Mouse (Mus musculus) urinary bladder, postnatal 4 days (tissue): ENCODE results near the gene Agpat2.

Source experiments
- DNase-seq, 2 experiments: peaks; one replicate each; pipeline ENCODE4 v3.0.0; 2021 to 2022; ENCODE audit warnings: low spot score in 2 of 2

The Agpat2 gene

DNA sequence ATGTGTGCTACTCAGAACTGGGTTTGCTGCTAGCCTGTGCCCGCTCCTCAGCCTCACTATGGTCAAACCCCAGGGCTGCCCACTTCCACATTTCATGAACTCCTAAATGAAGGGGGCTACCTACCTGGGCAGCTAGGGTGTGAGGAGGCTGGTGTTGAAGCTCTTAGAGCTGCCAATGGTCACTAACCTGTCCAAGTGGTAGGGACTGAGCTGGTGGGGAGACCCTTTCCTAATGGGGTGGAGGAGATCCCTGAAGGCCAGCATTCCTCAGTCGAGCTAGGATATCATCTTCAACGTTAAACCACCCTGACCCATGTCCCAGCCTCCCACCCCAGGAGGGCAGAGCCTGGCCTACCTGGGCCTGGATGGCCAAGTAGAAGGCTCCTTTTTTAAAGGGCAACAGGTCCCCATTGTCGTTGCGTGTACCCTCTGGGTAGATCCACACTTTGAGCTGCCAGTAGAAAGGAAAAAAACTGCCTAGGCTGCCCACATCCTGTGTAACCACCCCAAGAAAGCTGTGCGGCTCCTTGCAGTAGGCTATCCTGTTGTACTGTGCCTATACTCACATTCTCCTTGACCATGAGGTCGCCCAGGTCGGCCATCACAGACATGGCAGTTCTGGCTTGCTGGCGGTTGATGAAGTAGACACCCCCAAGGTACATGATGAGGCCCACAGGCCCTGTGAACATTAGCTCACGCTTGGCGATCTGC is 8.3 kb downstream of the Agpat2 start:
- no peak for DNase-seq

DNA sequence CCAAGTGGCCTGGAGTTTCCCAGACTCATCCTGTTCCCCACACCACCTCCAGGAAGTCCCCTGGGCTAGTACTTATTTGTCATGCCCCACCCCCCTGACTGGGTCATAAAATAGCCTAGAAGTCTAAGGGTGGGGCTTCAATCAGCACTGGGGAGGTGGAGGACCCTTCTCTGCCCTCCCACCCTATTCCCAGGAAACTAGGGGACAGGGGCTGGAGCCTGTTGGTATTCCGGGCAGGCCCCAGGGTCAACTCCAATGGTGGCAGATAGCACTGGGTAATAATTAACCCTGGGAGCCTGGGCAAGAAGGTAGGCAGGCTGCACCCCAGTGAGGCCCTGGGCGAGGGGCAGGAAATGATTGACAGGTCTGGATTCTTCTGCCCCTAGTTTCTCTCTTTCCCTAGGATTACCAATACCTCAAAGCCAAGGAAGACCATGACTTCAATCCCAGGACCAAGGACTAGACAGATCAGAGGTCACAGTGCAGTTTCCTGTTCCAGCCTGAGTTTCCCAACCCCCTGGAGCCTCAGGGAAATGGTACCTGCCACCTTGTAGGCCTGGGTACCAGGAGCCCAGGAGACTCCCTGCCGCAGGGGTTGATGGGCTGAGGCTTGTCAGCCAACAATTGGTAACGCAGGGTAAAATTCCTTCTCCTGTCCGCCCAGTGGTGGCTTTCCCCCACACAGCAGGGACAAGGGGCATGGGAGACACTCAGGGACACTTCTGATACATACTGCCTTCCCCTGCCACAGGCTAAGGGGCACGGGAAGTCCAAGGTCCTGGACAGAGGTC is 9.1 kb downstream of the Agpat2 start:
- DNase-seq, result no peak

DNA sequence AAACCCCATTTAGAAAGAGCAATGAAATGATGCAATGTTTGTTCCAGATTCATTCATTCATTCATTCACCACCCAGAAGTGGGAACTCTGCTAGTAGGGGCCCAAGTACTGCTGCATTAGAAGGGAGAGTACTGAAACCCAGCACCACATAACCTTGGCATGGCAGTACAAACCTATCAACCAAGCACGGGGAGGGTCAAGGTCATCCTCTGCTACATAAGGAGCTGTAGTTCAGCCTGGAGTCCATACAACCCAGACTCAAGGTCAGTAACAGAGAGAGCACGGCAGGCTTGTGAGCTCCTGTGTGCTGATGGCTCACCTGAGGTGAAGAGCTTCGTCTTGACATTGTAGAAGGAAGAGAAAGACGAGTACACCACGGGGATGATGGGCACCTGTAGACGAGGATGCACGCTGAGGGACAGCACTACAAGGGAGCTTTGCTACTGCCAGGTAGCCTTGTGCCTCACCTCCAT is 9.7 kb downstream of the Agpat2 start:
- no peak for DNase-seq

DNA sequence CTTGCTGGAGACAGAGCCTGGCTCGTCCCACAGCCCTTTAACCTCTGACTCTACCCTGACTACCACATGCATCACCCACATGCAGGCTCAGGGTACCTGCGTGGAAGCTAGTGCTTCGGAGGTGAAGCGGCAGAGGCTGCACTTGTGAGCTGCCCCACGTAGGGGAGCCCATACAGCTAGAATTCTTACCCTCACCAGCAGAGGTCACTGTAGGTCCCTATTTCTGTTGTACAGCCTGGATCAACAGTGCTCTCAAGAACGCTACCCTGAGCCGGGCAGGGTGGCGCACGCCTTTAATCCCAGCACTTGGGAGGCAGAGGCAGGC is 10.2 kb downstream of the Agpat2 start:
- no peak for DNase-seq

DNA sequence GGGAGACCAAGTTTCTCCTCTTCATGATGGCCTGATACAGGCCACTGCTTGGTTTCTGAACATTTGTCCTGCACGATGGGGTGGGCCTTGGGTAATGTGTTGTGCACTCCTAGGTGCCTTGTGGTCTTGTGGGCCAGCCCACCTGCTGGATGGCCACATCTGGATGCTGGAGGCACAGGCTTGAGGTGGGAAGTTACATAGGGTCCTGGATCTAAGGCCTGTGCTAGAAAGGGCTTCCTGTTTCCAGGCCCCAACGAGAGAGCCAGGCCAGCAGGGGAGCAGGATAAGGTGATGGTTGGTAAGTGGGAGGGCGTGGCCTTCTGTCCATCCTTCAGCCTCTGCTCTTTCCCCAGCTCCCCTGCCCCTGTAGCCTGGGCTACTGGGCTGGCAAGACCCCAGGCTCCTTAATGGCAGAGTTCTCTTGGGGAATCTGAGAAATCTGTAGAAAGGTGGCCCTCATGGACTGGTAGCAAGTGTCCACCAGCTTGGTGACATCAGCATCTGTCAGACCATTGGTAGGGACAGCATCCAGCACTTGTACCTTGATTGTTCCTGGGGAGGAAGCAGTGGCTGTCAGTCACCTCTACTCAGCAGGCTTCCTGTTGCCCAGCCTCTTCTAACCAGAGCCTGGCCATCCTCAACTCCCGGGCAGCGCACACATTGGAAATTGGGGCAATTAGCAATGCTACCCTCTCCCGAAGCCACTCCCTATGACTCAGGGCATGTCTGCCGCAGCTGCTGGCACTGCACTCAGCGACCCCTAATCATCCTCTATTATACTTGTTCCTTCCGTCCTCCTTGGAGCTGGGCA is 10.8 kb downstream of the Agpat2 start:
- no peak for DNase-seq

DNA sequence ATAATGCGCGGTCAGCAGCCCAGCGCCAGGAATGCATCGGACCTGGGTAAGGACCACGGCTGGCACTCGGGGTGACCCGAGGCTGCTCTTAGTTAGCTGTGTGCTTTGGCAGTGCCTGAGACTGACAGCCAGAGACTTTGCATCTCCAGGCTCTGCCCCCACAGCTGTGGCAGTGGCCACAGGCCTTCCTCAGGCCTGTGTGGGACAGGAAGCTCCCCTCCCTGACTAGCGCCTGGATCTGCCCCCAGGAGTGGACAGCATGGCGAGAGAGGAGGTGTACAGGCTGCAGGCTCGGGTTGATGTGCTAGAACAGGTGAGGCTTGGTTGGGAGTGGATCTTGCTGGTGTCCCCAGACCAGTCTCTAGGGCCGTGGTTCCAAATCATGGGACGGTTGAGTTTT is 12.8 kb downstream of the Agpat2 start:
- no peak for DNase-seq

DNA sequence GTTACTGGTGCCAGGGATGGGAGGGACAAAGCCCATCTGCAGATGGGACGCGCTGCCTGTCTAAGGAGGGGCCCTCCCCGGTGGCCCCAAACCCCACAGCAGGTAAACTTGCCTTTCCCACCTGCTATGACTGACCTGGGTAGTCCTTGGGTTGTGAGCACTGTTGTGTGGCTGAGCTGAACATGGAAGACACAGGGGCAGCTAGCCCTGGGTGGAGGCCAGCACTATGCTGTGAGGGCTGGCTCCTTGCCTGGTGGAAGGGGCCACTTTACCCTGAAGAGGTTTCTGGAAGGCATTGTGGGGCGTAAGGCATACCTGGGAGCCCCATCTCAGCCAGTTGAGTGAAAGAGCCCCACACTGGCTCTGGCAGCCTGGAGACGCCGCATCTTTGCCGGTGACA is 13.3 kb downstream of the Agpat2 start:
- no peak for DNase-seq

DNA sequence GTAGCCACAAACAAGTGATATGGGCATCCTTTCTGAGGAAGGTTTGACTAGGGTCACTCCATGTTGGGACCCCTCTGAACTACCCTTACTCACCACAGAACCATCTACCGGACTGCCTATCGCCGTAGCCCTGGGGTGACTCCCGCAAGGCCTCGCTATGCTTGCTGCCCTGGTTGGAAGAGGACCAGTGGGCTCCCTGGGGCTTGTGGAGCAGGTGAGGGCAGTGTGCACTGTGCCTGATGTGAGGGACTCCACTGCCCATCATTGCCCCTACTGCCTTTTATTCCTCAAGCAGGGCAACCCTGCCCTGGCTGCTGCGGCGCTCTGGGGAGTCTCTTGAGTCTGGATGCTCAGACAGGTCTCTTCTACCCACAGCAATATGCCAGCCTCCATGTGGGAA is 13.9 kb downstream of the Agpat2 start:
- no peak for DNase-seq

DNA sequence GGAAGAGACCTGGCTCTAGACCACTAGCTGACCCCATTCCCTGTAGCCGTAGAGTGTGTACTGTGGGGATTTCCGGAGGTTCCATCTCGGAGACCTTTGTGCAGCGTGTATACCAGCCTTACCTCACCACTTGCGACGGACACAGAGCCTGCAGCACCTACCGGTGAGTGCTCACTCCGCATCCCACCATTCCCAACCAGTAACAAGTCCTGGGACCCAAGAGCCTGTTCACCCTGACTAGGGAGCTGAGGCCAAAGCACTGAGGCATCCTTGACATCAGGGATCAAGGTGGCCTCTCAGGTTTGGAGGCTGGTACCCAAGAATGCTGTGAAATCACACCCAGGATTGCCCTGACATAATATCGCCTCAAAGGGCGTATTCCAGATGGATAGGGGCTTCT is 14.9 kb downstream of the Agpat2 start:
- no peak for DNase-seq

DNA sequence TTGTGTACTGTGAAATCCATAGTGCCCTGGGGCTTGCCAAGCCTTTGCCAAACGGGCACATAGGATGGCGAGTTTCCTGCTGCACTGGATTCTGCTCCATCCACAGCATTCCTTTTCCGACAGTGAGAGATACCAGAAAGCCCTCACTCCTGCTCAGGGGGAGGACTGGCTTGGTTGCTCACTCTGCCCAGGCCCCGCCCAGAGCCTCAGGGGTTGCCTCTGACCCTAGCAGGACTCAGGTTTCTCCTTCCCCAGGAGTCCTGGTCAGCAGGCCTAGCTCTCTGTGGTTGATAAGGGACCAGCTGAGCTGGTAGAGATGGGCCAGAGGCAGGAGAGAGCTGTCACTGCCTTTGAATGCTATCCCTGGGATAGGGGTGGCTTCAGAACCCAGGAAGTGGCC is 15.6 kb downstream of the Agpat2 start:
- no peak for DNase-seq

DNA sequence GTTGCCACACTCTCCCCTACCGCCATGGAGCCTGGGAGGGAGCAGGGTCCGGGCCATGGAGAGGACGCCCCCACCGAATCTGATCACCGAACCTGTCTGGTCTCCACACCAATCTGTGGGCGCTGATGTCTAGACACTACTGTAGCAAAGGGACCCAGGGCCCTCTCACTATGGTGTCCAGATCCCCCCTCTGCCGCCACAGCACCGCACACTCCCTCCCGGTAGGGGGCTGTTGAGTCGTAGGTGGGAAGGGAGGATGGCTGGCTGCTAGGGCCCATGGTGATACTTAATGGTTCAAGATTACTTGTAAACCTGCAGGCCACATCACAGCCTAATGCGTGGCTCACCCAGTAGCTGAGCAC is 17.2 kb downstream of the Agpat2 start:
- no peak for DNase-seq

DNA sequence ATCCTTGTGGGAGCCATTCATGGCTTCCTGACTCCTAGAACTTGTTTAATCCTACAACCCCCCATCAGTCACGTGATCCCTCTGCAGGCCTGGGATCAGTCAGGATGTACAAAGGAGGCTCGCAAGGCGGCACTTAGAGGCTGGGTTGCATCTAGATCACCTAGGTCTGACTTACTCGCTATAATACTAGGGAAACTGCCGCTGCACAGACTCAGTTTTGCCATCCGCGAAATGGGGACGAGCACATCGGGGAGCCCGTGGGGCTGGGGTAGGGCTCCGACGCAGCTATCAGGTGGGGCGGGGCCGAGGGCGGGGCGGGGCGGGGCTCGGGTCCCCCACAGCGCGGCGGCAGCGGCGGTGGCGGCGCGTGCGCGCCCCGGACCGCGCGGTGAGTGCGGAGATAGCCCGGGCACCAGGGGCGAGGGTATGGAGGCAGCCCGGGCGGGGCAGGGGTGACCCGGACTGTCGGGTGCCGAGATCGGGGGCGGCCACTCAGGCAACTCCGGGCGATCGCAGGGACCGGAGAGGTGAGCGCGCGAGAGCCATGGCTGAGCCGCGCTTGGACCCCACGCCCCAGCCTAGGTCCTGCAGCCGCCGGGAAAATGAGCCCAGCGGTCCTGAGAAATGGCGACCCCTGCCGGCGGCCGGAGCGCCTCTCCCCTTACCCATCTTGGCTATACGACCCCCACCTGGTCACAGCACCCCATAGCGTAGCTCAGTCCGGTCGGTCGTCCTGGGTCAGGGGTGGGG is 17.7 kb downstream of the Agpat2 start, which contains the start of gene Gm20532:
Gene Gm20532, plus strand, starts transcription at position 346 of the 750 bp plus-strand sequence.
- DNase-seq, result peak; percentile 58 to 79

DNA sequence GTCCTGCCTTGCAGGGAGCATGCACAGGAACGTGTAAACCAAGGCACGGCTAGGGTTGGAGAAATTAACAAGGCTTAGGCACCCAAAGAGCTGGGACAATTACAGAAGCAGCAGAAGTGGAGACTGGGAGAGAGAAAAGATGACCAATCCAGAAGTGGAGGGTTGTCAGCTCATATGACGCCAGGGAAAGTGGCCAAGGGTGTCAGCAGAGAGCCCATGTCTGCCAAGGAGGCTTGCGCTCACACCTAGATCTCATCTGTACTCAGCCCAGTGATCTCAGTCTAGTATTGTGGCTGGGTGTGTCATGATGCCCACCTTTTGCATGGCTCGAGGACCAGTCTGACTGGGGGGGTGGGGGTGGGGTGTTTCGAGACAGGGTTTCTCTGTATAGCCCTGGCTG is 18.5 kb downstream of the Agpat2 start:
- DNase-seq, result no peak

DNA sequence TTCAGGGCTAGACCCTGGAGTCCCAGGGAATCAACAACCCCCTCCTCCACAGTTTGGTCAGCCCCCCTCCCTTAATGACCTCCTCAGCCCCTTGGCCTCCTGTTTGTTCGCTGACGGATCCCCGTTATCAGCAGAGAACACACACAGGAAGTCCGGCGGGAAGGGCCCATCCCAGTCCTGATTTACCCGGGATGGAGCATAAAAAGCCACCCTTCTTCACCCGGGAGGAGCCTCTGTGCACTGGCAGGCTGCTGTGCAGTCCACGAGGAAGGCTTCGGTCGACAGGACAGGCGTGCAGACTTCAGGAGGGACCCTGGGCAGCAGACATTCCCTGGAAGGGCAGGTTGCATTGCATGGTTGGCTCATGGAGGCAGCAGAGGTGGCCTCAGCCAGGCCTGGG is 20.6 kb downstream of the Agpat2 start:
- no peak for DNase-seq

DNA sequence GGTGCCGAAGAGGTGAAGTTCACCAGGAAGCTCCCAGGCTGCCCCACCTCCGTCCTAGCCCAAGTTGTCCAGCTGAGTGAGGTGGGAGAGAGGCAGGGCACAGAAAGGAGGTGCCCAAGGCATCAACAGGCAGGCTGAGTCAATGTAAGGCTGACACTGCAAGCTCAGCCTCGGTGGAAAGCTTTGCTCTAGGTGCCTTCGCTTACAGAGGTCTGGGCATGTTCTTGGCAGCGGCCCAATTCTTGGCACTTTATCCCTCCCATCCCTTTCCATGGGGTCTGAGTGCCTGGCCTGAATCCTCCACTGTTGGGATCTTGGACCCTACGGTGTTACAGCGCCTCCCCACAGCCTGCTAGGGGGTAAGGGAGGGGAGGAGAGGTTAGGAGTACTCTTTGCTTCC is 21.5 kb downstream of the Agpat2 start:
- no peak for DNase-seq

DNA sequence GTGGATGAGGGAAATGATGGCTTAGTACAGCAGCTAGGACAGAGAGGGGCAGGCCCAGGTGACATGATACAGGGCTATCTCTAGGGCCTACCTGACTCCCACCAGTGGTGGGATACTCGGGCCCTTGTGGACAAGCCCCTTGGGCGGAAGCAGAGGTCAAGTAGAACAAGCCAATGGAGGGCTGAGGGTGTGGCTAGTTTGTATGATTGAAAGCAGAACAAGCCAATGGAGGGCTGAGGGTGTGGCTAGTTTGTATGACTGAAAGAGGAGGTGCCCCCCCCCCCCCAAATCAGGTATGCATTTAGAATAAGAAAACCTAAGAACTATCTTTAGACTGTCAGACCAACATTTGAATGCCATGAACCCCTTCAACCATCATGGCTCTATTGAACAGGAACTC is 22.0 kb downstream of the Agpat2 start:
- DNase-seq, result no peak

DNA sequence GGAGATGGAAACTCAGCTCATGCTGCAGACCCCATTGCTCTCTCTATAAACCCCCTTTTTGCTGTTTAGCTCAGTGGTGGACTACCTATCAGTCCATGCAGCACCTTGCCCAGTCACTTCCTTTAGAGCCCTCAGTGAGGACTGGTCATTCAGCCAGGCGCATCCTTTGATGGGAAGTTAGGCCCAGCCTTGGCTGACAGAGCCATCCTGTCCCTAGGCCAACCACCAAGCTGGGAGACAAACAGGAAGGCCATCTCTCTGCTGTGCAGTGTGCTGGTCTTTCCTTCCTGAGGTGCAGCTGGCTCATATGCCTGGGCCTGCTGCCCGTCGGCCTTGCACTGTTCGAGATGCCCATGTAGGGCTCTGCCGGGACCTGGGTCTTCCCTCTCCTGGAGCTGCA is 23.5 kb downstream of the Agpat2 start:
- DNase-seq, result no peak

DNA sequence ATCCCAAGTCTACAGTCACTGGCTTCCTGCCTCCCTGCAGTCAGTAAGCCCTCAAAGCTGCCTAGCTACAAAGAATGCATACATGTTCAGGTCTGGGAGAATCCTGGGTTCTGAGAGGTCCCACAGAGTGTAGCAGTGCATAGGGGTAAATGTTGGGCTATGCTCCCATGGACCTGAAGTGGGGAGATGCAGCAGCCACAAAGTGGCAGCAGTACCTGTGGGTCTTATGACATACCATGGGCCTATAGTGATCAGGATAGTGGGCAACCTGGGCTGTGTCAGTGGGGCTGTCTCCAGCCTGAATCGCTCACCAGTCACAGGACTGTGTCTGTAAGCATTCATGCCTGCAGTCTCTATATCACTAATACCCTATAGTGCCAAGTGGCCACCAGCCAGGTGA is 24.5 kb downstream of the Agpat2 start, which contains the start of gene Egfl7:
Gene Egfl7, plus strand, starts transcription at position 301 of the 400 bp plus-strand sequence.
- no peak for DNase-seq

DNA sequence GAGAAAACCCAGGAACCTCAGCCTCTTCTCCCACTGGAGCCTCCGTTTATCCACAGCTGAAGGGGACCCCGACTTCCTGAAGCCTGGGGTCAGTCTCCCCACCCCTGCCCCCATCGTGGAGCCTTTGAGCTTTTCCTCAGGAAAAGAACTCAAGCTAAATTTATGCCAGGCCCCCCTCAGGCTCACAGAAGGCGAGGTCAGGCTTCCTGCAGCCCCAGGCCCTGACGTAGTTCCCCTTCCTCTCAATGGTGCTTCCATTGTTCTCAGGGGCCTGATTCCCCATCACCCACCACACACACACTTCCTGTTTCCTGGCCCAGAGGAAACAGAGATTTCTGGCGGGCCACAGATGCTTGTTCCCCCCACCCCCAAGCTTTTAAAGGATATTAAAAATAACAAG is 25.8 kb downstream of the Agpat2 start:
- DNase-seq, result no peak

DNA sequence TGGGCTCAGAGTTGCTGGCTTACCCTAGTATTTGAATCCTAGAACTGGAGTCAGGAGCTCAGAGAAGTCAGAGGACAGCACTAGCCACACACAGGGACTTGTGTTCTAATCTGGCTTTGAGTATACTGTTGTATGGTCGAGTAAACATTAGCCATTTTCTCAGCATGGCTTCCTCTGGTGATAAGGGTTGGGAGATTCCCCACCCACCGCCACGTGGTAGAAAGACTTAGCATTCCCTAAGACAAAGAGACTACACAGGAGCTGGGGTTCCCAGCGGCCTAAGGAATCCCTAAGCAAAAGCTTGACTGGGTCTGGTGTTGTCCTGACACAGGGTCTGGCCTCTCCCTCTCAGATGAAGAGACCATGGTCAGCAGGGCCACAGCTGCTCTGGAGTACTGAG is 27.8 kb downstream of the Agpat2 start:
- DNase-seq, result no peak

DNA sequence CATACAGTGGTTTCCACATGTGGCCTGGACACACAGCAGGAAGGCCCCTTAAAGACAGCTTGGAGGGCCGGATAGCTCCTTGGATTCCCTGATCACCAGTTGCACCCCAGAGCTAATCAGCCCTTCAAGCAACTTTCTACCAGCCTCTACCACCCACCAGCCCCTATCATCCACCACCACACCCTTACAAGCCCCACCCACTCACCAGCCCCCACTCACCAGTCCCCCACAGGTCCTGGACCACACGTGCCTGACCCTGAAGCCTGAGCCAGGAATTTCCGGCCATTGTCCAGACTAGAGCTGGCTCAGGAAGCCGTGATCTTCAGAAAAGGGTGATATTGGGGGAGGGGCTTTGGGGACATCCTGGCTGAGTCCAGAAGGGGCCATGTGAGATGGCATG is 28.4 kb downstream of the Agpat2 start:
- DNase-seq, result no peak

DNA sequence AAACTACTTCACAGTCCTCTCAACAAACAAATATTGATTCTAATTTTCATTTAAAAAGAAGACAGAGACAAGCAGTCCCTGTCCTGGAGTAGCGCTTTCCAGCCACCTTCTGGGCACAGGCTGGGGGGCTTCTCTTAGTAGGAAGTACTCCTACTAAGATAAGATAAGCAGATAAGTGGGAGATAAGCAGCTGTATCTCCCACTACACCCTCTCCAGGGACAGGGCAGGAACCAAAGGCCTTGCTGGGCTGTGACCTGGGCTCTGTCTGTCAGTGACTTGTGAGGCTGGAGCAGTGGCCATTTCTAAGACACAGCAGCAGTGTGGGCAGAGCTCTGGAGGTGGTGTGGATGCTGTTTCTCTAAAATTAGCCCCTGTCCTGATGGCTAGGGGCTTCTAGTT is 28.8 kb downstream of the Agpat2 start:
- DNase-seq, result no peak
